Mouse (Mus musculus) hindbrain, embryonic 15.5 days (tissue): Measurements from ENCODE around the gene Olfr16. TPM values are rescaled to one million over a fixed set of nuclear protein-coding genes. Genes with fewer than 3 reads are reported as not detected.

Experiments
- polyA plus RNA-seq: library from polyadenylated mRNA; unstranded; fragments of >200 nt; fragmentation: Nextera tagmentation; extraction: Ambion mirVana; gene quantifications from 2 replicates; pipeline ENCODE4 v1.2.1, GENCODE M21; 2015

Gene Olfr16
- polyA plus RNA-seq, 1 experiment from 2014 or later: not detected

Other genes with a start within 250 kb of the Olfr16 start
- gene Apcs, start 55.4 kb upstream of the Olfr16 start, polyA plus RNA-seq: not detected in 2 replicates
- gene Olfr1408, start 187.0 kb downstream of the Olfr16 start, polyA plus RNA-seq: not detected in 2 replicates
- gene Olfr1406, start 240.2 kb downstream of the Olfr16 start, polyA plus RNA-seq: not detected in 2 replicates
- not detected in 2 replicates for gene Olfr218, start 247.4 kb downstream of the Olfr16 start, polyA plus RNA-seq